Mouse (Mus musculus) layer of hippocampus, postnatal 14 days (tissue): ENCODE data around the gene Ap5s1. TPM values are rescaled to one million over a fixed set of nuclear protein-coding genes. Genes with fewer than 3 reads are reported as not detected.

Experiments
- DNase-seq, 2 experiments: peaks; one replicate each; pipeline ENCODE4 v3.0.0; 2021 to 2022; ENCODE audit warnings: low spot score in 2 of 2, mixed read lengths in 1 of 2
- total RNA-seq, 2 experiments: library from RNA; stranded (reverse); gene quantifications; 2 replicates each; pipeline ENCODE4 v1.2.3; 2021

Ap5s1 gene
- total RNA-seq, 2 experiments from 2014 or later = 25.4 to 26.2 TPM

GRCm38 (mm10) chr2:131261481-131262212 lies 54.8 kb downstream of the Ap5s1 start:
- no peak for DNase-seq

DNA sequence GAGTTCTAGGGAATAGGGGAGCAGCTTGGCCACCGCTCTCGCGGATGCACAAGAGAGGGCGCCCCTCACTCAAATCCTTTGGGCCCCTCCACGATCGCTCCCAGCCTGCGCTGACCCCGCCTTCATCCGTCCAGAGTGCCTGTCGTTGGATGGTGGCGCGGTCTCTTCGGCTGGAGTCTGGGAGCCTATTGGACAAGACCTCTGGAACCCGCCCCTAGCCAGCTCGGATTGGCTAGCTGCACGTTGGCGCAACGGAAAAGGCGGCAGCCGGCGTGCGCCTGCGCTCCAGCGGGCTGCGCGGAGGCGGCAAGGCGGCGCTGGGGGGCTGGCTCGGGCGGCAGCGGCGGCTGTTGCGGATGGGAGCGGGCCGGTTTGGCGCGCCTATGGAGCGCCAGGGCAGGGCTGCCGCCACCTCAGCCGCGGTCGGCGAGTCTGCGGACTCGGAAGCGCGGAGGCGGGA lies 55.4 kb downstream of the Ap5s1 start, which contains the start of gene Pank2:
Pank2 (plus strand) TSS at position 283 of the 460 bp plus-strand sequence.
- DNase-seq = peak; percentile 98 to 99

Other genes with a start within 250 kb of the Ap5s1 start
- gene Gfra4, start 164.0 kb upstream of the Ap5s1 start, total RNA-seq = 10 to 100 TPM; 52.8 to 56.6 TPM
- under 1 TPM; 0.50 to 0.67 TPM for gene Adam33, start 143.3 kb upstream of the Ap5s1 start, total RNA-seq
- under 1 TPM; 0.55 to 0.57 TPM for gene Siglec1, start 120.3 kb upstream of the Ap5s1 start, total RNA-seq
- 10 to 100 TPM in 1 of 2 experiments, 1 to 10 TPM in 1; 8.8 to 12.5 TPM for gene Hspa12b, start 79.8 kb upstream of the Ap5s1 start, total RNA-seq
- not detected for gene Gm11037, start 73.6 kb upstream of the Ap5s1 start, total RNA-seq
- gene 1700037H04Rik, start 47.0 kb upstream of the Ap5s1 start, total RNA-seq = 10 to 100 TPM; 64.5 to 64.6 TPM
- gene Cenpb, start 27.0 kb upstream of the Ap5s1 start, total RNA-seq = 100 to 1,000 TPM; 102 to 109 TPM
- 10 to 100 TPM; 17.3 to 20.8 TPM for gene Cdc25b, start 20.1 kb upstream of the Ap5s1 start, total RNA-seq
- 10 to 100 TPM; 16.2 to 18.0 TPM for gene Spef1, start 19.8 kb upstream of the Ap5s1 start, total RNA-seq
- 1 to 10 TPM; 8.4 to 9.9 TPM for gene Mavs, start 27.0 kb downstream of the Ap5s1 start, total RNA-seq
- gene Pank2, start 55.4 kb downstream of the Ap5s1 start, total RNA-seq = 10 to 100 TPM; 58.3 to 60.1 TPM
- gene Rnf24, start 145.8 kb downstream of the Ap5s1 start, total RNA-seq = 10 to 100 TPM; 25.5 to 29.1 TPM